Mouse (Mus musculus) hematopoietic stem cell, adult 5-6 weeks (primary cell): ENCODE measurements around the gene Cyp26c1. TPM values are rescaled to one million over a fixed set of nuclear protein-coding genes. Genes with fewer than 3 reads are reported as not detected.
A peak's percentile ranks its signal among the peaks of the same experiment; 100 is the strongest.

Experiments
- ATAC-seq, 2 experiments: fragments of 125-278 bp in 1 of 2; replicated peaks in 1 of 2; 2 replicates each; pipeline ENCODE4 v1.8.0; 2016 to 2017; ENCODE audit warnings: inconsistent platforms in 2 of 2, mild to moderate bottlenecking in 2 of 2, moderate number of reproducible peaks in 2 of 2, low read depth in 1 of 2, moderate TSS enrichment in 1 of 2; ENCODE audit not compliant: low FRiP score in 2 of 2, poor library complexity in 2 of 2, severe bottlenecking in 2 of 2, insufficient read depth in 1 of 2, low TSS enrichment in 1 of 2
- total RNA-seq: library from RNA; stranded (forward); fragments of 172-1452, 232-1000 nt; gene quantifications from 2 replicates; pipeline ENCODE4 v1.2.3, GENCODE M21; 2017

Gene Cyp26c1
- total RNA-seq, 1 experiment from 2014 or later, result not detected

GRCm38 (mm10) chr19:37696603-37697334 lies 11.4 kb downstream of the Cyp26c1 start:
- ATAC-seq, result no peak

- no peak for ATAC-seq
Measured at GRCm38 (mm10) chr19:37697335-37697636, 11.9 kb downstream of the Cyp26c1 start.

GRCm38 (mm10) chr19:37697651-37698272 lies 12.4 kb downstream of the Cyp26c1 start, which contains the start of gene Cyp26a1:
TSS of gene Cyp26a1 (plus strand) at chr19:37697798.
- ATAC-seq, result 0 out of 4 replicates have a peak, but pooled peaks of 1 of the 2 experiments have one; percentile 22

GRCm38 (mm10) chr19:37698273-37699160 lies 13.1 kb downstream of the Cyp26c1 start:
- ATAC-seq, result peak; percentile 39 to 54; a peak in 1 of 4 replicates

- ATAC-seq, result no peak
Measured at GRCm38 (mm10) chr19:37699711-37700110, 14.3 kb downstream of the Cyp26c1 start.

GRCm38 (mm10) chr19:37702377-37703076 lies 17.1 kb downstream of the Cyp26c1 start:
- ATAC-seq, result no peak; a peak in 1 of 4 replicates

- peak; percentile 57 to 74; a peak in 2 of 4 replicates for ATAC-seq
Measured at GRCm38 (mm10) chr19:37703902-37704509, 18.6 kb downstream of the Cyp26c1 start.

- ATAC-seq, result no peak
Measured at GRCm38 (mm10) chr19:37705722-37706121, 20.3 kb downstream of the Cyp26c1 start.

- no peak for ATAC-seq
Measured at GRCm38 (mm10) chr19:37714681-37715080, 29.3 kb downstream of the Cyp26c1 start.

GRCm38 (mm10) chr19:37715980-37716379 lies 30.6 kb downstream of the Cyp26c1 start:
- ATAC-seq, result no peak

- ATAC-seq, result no peak
Measured at GRCm38 (mm10) chr19:37716524-37717175, 31.3 kb downstream of the Cyp26c1 start.

GRCm38 (mm10) chr19:37719166-37719565 lies 33.8 kb downstream of the Cyp26c1 start:
- ATAC-seq, result no peak

- ATAC-seq, result no peak
Measured at GRCm38 (mm10) chr19:37724591-37724990, 39.2 kb downstream of the Cyp26c1 start.

GRCm38 (mm10) chr19:37726585-37726984 lies 41.2 kb downstream of the Cyp26c1 start:
- no peak for ATAC-seq

- ATAC-seq, result no peak
Measured at GRCm38 (mm10) chr19:37727366-37727765, 42.0 kb downstream of the Cyp26c1 start.

- no peak for ATAC-seq
Measured at GRCm38 (mm10) chr19:37735426-37735825, 50.0 kb downstream of the Cyp26c1 start.
